Mouse (Mus musculus) Patski (cell line): Measurements from ENCODE around the gene Sox18. TPM values are rescaled to one million over a fixed set of nuclear protein-coding genes. Genes with fewer than 3 reads are reported as not detected.

ENCODE experiments used
- ATAC-seq: fragments of 100-300 bp; one replicate; pipeline ENCODE4 v1.8.0; 2021
- CTCF ChIA-PET: fragments of 350-600 bp; sonication (Branson Sonifier 250); formaldehyde crosslinking; loops from one replicate; lab custom pipeline; 2022; ENCODE audit warnings: inconsistent platforms; lab: Charles Lee
- POLR2A ChIA-PET: fragments of 350-600 bp; sonication (Branson Sonifier 250); formaldehyde crosslinking; loops from one replicate; lab custom pipeline; 2022; ENCODE audit warnings: antibody characterized with exemption, inconsistent platforms; lab: Charles Lee
- DNase-seq: peaks from one replicate; pipeline ENCODE4 v3.0.0-alpha.2; 2011; ENCODE audit warnings: low read depth, low spot score
- H3K27me3 ChIP-seq: fragments of 371-371 bp; one replicate; pipeline ENCODE4 v1.5.1; 2021
- CTCF ChIP-seq: fragments of 100-300 bp; IDR thresholded peaks from one replicate; pipeline ENCODE4 v1.5.1; 2021
- in situ Hi-C: fragments of 300-500 bp; cut with MboI; formaldehyde crosslinking; loops from 3 replicates; pipeline ENCODE4 v1.11.1; 2018; ENCODE audit warnings: low pct_unique_long_range_greater_than_20kb, mixed read lengths
- polyA plus RNA-seq: library from polyadenylated mRNA; unstranded; gene quantifications from one replicate; pipeline ENCODE4 v1.2.3, GENCODE M21; 2021

Sox18 gene
- polyA plus RNA-seq, 1 experiment from 2014 or later: 0.04 TPM

GRCm38 (mm10) chr2:181671984-181672383, 544 bp upstream of the Sox18 start:
- ChIA-PET POLR2A (no interaction called here), CTCF (interaction anchor here (2.9 kb wide), 1 partner anchor 13 kb away, joined by 18 read pairs; the partner anchor contains the start of gene Gm29797)
- peaks cover 49% of the 10 kb centered on the region for H3K27me3 ChIP-seq
- no peak for ATAC-seq
- DNase-seq: no peak
- TF ChIP-seq CTCF: no peak
- in situ Hi-C loops: no loop called here

GRCm38 (mm10) chr2:181670913-181671311, 528 bp downstream of the Sox18 start:
- no peak for TF ChIP-seq CTCF
- ATAC-seq: no peak
- POLR2A ChIA-PET: no interaction called here
- CTCF ChIA-PET: interaction anchor here (0.7 to 1.0 kb wide), 2 partner anchors 9 to 10 kb away, joined by 4 read pairs; partner anchors contain the start of gene Tcea2
- peaks cover 52% of the 10 kb centered on the region for H3K27me3 ChIP-seq
- in situ Hi-C loops: no loop called here
- DNase-seq: no peak

- H3K27me3 ChIP-seq: peaks cover 52% of the 10 kb centered on the region
- no peak for ATAC-seq
- POLR2A ChIA-PET: no interaction called here
Observed at GRCm38 (mm10) chr2:181670285-181670912, 1.0 kb downstream of the Sox18 start.

GRCm38 (mm10) chr2:181663298-181663630, 8.2 kb downstream of the Sox18 start:
- ChIA-PET POLR2A (no interaction called here), CTCF (interaction anchor here (1.2 to 13.3 kb wide), 2 partner anchors 16 to 26 kb away, joined by 3 to 135 read pairs; partner anchors contain the start of gene Tcea2)
- in situ Hi-C loops: no loop called here
- ATAC-seq (no peak), DNase-seq (no peak)
- TF ChIP-seq CTCF: no peak
- H3K27me3 ChIP-seq: peaks cover 3% of the 10 kb centered on the region

More at GRCm38 (mm10) chr2:181670285-181670912, 1.0 kb downstream of the Sox18 start:
- DNase-seq: no peak
- no peak for TF ChIP-seq CTCF
- in situ Hi-C loops: no loop called here
- CTCF ChIA-PET: interaction anchor here (0.7 to 1.4 kb wide), 3 partner anchors 9 to 23 kb away, joined by 3 to 4 read pairs (median 4); partner anchors contain the start of gene Tcea2

GRCm38 (mm10) chr2:181662620-181663297, 8.7 kb downstream of the Sox18 start:
- TF ChIP-seq CTCF: no peak

GRCm38 (mm10) chr2:181659609-181660055, 11.8 kb downstream of the Sox18 start:
- in situ Hi-C loops: no loop called here
- peak; percentile 74 for TF ChIP-seq CTCF
- ATAC-seq: peak; percentile 67
- CTCF ChIA-PET: interaction anchor here (0.6 to 13.3 kb wide), 9 partner anchors 10 to 47 kb away, joined by 3 to 135 read pairs (median 9); partner anchors contain the start of gene Tcea2
- DNase-seq: no peak
- POLR2A ChIA-PET: no interaction called here
- H3K27me3 ChIP-seq: no peaks in the 10 kb centered on the region

More at GRCm38 (mm10) chr2:181662620-181663297, 8.7 kb downstream of the Sox18 start:
- ATAC-seq (no peak), DNase-seq (no peak)
- in situ Hi-C loops: no loop called here
- ChIA-PET POLR2A (no interaction called here), CTCF (interaction anchor here (1.2 to 13.3 kb wide), 2 partner anchors 16 to 26 kb away, joined by 3 to 135 read pairs; partner anchors contain the start of gene Tcea2)
- peaks cover 3% of the 10 kb centered on the region for H3K27me3 ChIP-seq

- ATAC-seq: no peak
- ChIA-PET POLR2A (no interaction called here), CTCF (interaction anchor here (0.6 to 13.3 kb wide), 9 partner anchors 10 to 48 kb away, joined by 3 to 135 read pairs (median 9); partner anchors contain the start of gene Tcea2)
- no peaks in the 10 kb centered on the region for H3K27me3 ChIP-seq
- in situ Hi-C loops: no loop called here
- no peak for DNase-seq
- no peak for TF ChIP-seq CTCF
Observed at GRCm38 (mm10) chr2:181658930-181659555, 12.4 kb downstream of the Sox18 start.

- H3K27me3 ChIP-seq: no peaks in the 10 kb centered on the region
- no peak for ATAC-seq
- ChIA-PET POLR2A (no interaction called here), CTCF (interaction anchor here (1.8 to 13.3 kb wide), 6 partner anchors 12 to 48 kb away, joined by 4 to 135 read pairs (median 12); partner anchors contain the start of gene Tcea2)
- in situ Hi-C loops: no loop called here
- no peak for TF ChIP-seq CTCF
- DNase-seq: no peak
Observed at GRCm38 (mm10) chr2:181658528-181658927, 12.9 kb downstream of the Sox18 start.

- ChIA-PET POLR2A (no interaction called here), CTCF (interaction anchor here (4.6 to 13.3 kb wide), 2 partner anchors 16 to 22 kb away, joined by 18 to 135 read pairs; partner anchors contain the start of gene Tcea2)
- DNase-seq (no peak), ATAC-seq (no peak)
- no peaks in the 10 kb centered on the region for H3K27me3 ChIP-seq
- TF ChIP-seq CTCF: no peak
- in situ Hi-C loops: no loop called here
Observed at GRCm38 (mm10) chr2:181657441-181657840, 14.0 kb downstream of the Sox18 start.

GRCm38 (mm10) chr2:181656734-181657133, 14.7 kb downstream of the Sox18 start, which contains the start of gene Gm29797:
TSS of gene Gm29797 (plus strand) at chr2:181657034.
- no peak for TF ChIP-seq CTCF
- POLR2A ChIA-PET: no interaction called here
- in situ Hi-C loops: no loop called here
- CTCF ChIA-PET: interaction anchor here (4.6 to 13.3 kb wide), 2 partner anchors 16 to 22 kb away, joined by 18 to 135 read pairs; partner anchors contain the start of gene Tcea2
- no peaks in the 10 kb centered on the region for H3K27me3 ChIP-seq
- DNase-seq (no peak), ATAC-seq (no peak)
